Mouse (Mus musculus): Measurements from ENCODE around the gene Slco1c1.
"Not testable (repeated sequence)": the region's sequence is repeated elsewhere in the genome, so short reads cannot be mapped to it uniquely, and the experiment has no call there.

The Slco1c1 gene

DNA sequence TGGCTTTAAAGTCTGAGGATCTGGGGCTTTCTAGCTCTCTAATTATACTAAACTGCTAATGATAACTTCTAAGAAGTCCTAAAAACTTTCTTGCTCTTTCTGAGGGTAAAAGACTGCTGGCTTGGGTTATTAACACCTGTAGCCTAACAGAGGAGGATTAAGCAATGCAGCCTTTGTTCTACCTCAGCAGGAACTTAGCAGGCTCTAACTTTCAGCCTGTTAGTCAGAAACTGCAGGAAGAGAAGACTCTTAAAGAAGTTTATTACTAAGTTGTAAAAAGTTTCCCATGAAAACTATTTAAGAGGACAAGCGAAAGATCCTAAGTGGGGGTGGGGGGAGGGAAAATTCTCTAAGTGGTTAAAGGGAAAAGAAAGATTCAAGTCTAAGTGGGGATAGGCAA lies 65.8 kb downstream of the Slco1c1 start:
- CTCF ChIA-PET: no interaction called here

GRCm38 (mm10) chr6:141590598-141591200 lies 66.5 kb downstream of the Slco1c1 start:
- CTCF ChIA-PET: not testable (repeated sequence)

DNA sequence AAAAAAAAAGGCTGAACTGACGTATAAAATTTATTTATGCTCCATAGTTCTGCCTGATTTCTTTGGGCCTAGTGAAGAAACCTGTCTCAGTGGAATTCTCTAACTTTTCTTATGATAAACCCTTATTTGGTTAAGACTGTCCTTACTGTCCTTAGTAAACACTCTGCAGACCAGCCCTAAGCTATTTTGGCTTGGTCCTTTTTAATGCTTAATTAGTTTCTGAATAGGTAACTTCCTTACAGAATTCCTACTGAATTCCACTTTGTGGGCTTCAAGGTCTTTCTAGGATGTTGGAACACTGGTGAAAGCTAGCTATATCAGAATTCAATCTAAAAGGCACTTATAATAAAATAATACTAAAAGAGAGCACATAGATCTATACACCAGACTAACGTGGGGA lies 71.9 kb downstream of the Slco1c1 start:
- CTCF ChIA-PET: no interaction called here

GRCm38 (mm10) chr6:141597037-141597436 lies 72.9 kb downstream of the Slco1c1 start:
- CTCF ChIA-PET: no interaction called here

GRCm38 (mm10) chr6:141600940-141601339 lies 76.8 kb downstream of the Slco1c1 start:
- CTCF ChIA-PET: no interaction called here

DNA sequence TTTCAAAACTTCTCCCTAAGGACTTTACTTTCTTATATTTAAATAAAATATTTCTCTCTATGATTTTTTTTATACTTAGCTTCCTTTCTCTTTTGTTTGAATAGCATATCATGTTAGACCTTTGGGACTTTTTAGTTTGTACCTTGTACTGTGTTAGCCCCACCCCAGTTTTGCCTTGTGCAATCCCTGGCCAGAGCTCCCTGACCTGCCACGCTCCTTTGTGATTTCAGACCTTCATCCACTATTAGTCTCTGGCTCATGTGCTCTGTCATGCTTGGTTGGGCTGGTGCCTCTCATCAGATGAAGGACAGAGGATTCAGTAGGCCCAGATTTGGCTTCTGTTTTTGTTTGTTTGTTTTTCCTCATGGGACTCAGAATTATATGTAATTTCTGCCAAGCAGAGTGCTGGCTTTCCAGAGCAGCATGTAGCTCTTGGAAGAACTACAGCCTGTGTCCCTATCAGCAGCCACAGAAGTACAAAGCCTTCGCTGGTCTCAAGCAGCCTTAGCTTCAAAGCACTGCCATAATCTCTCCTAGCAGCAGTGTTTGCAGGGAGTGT lies 86.6 kb downstream of the Slco1c1 start:
- CTCF ChIA-PET: no interaction called here

- CTCF ChIA-PET: no interaction called here
These were observed 89.8 kb downstream of the Slco1c1 start for GRCm38 (mm10) chr6:141614017-141614416.

- CTCF ChIA-PET: no interaction called here
These were observed 91.2 kb downstream of the Slco1c1 start for GRCm38 (mm10) chr6:141615348-141615747.

All from spleen, embryonic (tissue).